Comparison of ENCODE assay signal across 9 mouse cellular contexts in genomic region chr16:93368824-93369765, GRCm38 (mm10).
DNase-seq lines count a peak whose midpoint lies in the region; ATAC-seq lines count a peak whose summit lies in the region.
"Had no signal": no experiment of that assay in that cellular context is flagged by ENCODE, and none has a peak within 500 bp of the region (broad histone marks: within the 10 kb centered on the region; RNA-seq: fewer than 3 reads in every experiment).

No protein-coding gene starts in this region.

- H3K4me1 ChIP-seq in heart, embryonic 10.5 days: peaks cover 32% of the 10 kb centered on the region
- peaks cover 8% of the 10 kb centered on the region for H3K4me1 ChIP-seq in midbrain, embryonic 13.5 days (replicated peaks)

- peaks cover 16% of the 10 kb centered on the region; the same call in 1 of the 2 replicates for H3K27me3 ChIP-seq in heart, embryonic 10.5 days (ENCODE audit: insufficient read depth, poor library complexity, severe bottlenecking)
- H3K27me3 ChIP-seq in midbrain, embryonic 13.5 days: no peaks in the 10 kb centered on the region

- H3K9ac ChIP-seq in midbrain, embryonic 13.5 days (replicated peaks): no peak overlapping the region

- H3K9me3 ChIP-seq in heart, embryonic 10.5 days: no peaks in the 10 kb centered on the region
- no peaks in the 10 kb centered on the region for H3K9me3 ChIP-seq in midbrain, embryonic 13.5 days
- H3K9me3 ChIP-seq: megakaryocyte, embryonic 14.5 days had no signal

- peak; percentile 56 for ATAC-seq in midbrain, embryonic 13.5 days

- no peaks in the 10 kb centered on the region for H3K36me3 ChIP-seq in heart, embryonic 10.5 days
- H3K36me3 ChIP-seq in midbrain, embryonic 13.5 days: no peaks in the 10 kb centered on the region

- no peak for DNase-seq in heart, embryonic 10.5 days (ENCODE audit: low spot score)
- DNase-seq in heart, adult 9 months (ENCODE audit: low spot score in 2 of 2): no peak
- DNase-seq in urinary bladder, postnatal 14 days (ENCODE audit: low spot score): peak; percentile 50
- DNase-seq in urinary bladder, postnatal 10 days (ENCODE audit: low spot score): no peak
- no peak for DNase-seq in ovary, postnatal 10 days (ENCODE audit: low spot score)
- no peak for DNase-seq in thymus, postnatal 36 days
- DNase-seq in B cell, adult 2 months: no peak

- H3K4me2 ChIP-seq in midbrain, embryonic 13.5 days (replicated peaks): 0 out of 2 replicates have a peak overlapping the region, but pooled peaks have one; percentile 1

- peak overlapping the region; percentile 29; the same call in 1 of the 2 replicates for H3K27ac ChIP-seq in heart, embryonic 10.5 days
- H3K27ac ChIP-seq in midbrain, embryonic 13.5 days: no peak overlapping the region; the same call in 1 of the 2 replicates

- no peak overlapping the region for H3K4me3 ChIP-seq in heart, embryonic 10.5 days
- no peak overlapping the region for H3K4me3 ChIP-seq in midbrain, embryonic 13.5 days (replicated peaks)
- H3K4me3 ChIP-seq: megakaryocyte, embryonic 14.5 days had no signal

- 45% methylated on average over 21 of the region's 21 CpGs for WGBS in heart, embryonic 10.5 days
- 72% methylated on average over 21 of the region's 21 CpGs for WGBS in midbrain, embryonic 13.5 days
